Mouse (Mus musculus): Measurements from ENCODE around the gene Peli2.

Peli2 gene

GRCm38 (mm10) chr14:48125971-48126370, 5.3 kb downstream of the Peli2 start:
- no peak for DNase-seq (ENCODE audit: extremely low read depth, low read depth)

- DNase-seq (ENCODE audit: extremely low read depth, low read depth), result no peak
Measured at GRCm38 (mm10) chr14:48126931-48127330, 6.3 kb downstream of the Peli2 start.

GRCm38 (mm10) chr14:48127609-48128185, 7.1 kb downstream of the Peli2 start:
- no peak for DNase-seq (ENCODE audit: extremely low read depth, low read depth)

- DNase-seq (ENCODE audit: extremely low read depth, low read depth), result no peak
Measured at GRCm38 (mm10) chr14:48128701-48129100, 8.1 kb downstream of the Peli2 start.

GRCm38 (mm10) chr14:48130021-48130420, 9.4 kb downstream of the Peli2 start:
- DNase-seq (ENCODE audit: extremely low read depth, low read depth), result no peak

GRCm38 (mm10) chr14:48130761-48131575, 10.3 kb downstream of the Peli2 start:
- DNase-seq (ENCODE audit: extremely low read depth, low read depth), result no peak

GRCm38 (mm10) chr14:48131576-48131922, 10.9 kb downstream of the Peli2 start:
- no peak for DNase-seq (ENCODE audit: extremely low read depth, low read depth)

GRCm38 (mm10) chr14:48132241-48132640, 11.6 kb downstream of the Peli2 start:
- no peak for DNase-seq (ENCODE audit: extremely low read depth, low read depth)

- DNase-seq (ENCODE audit: extremely low read depth, low read depth), result no peak
Measured at GRCm38 (mm10) chr14:48132865-48133802, 12.5 kb downstream of the Peli2 start.

GRCm38 (mm10) chr14:48134344-48134743, 13.7 kb downstream of the Peli2 start:
- no peak for DNase-seq (ENCODE audit: extremely low read depth, low read depth)

GRCm38 (mm10) chr14:48135816-48136345, 15.3 kb downstream of the Peli2 start:
- no peak for DNase-seq (ENCODE audit: extremely low read depth, low read depth)

- DNase-seq (ENCODE audit: extremely low read depth, low read depth), result no peak
Measured at GRCm38 (mm10) chr14:48137731-48138130, 17.1 kb downstream of the Peli2 start.

GRCm38 (mm10) chr14:48138138-48138537, 17.5 kb downstream of the Peli2 start:
- no peak for DNase-seq (ENCODE audit: extremely low read depth, low read depth)

GRCm38 (mm10) chr14:48139409-48139808, 18.8 kb downstream of the Peli2 start:
- DNase-seq (ENCODE audit: extremely low read depth, low read depth), result no peak

- DNase-seq (ENCODE audit: extremely low read depth, low read depth), result no peak
Measured at GRCm38 (mm10) chr14:48141694-48142093, 21.1 kb downstream of the Peli2 start.

GRCm38 (mm10) chr14:48142696-48143095, 22.1 kb downstream of the Peli2 start:
- no peak for DNase-seq (ENCODE audit: extremely low read depth, low read depth)

- no peak for DNase-seq (ENCODE audit: extremely low read depth, low read depth)
Measured at GRCm38 (mm10) chr14:48143141-48143540, 22.5 kb downstream of the Peli2 start.

GRCm38 (mm10) chr14:48144330-48144729, 23.7 kb downstream of the Peli2 start:
- DNase-seq (ENCODE audit: extremely low read depth, low read depth), result no peak

GRCm38 (mm10) chr14:48147688-48148087, 27.1 kb downstream of the Peli2 start:
- DNase-seq (ENCODE audit: extremely low read depth, low read depth), result no peak

- no peak for DNase-seq (ENCODE audit: extremely low read depth, low read depth)
Measured at GRCm38 (mm10) chr14:48148615-48149014, 28.0 kb downstream of the Peli2 start.

GRCm38 (mm10) chr14:48149351-48149750, 28.7 kb downstream of the Peli2 start:
- no peak for DNase-seq (ENCODE audit: extremely low read depth, low read depth)

- DNase-seq (ENCODE audit: extremely low read depth, low read depth), result no peak
Measured at GRCm38 (mm10) chr14:48150903-48151302, 30.3 kb downstream of the Peli2 start.

Measured in MEL-GATA-1-ER (cell line).